Mouse (Mus musculus): ENCODE data around the gene Gm20708. TPM values are rescaled to one million over a fixed set of nuclear protein-coding genes. Genes with fewer than 3 reads are reported as not detected.

Gm20708 gene
- 0.36 and 0.49 TPM in 2 replicates for polyA plus RNA-seq (2015; fragmentation: Nextera tagmentation; extraction: Ambion mirVana)

GRCm38 (mm10) chr11:117809407-117810311 is at the start of gene Gm20708, which contains the start of gene Syngr2:
Gene Gm20708 (plus strand): TSS chr11:117809668.
Gene Syngr2 (plus strand): TSS chr11:117809668.
- peak; percentile 78 for ATAC-seq
- no peaks in the 10 kb centered on the region for H3K9me3 ChIP-seq (replicated peaks)
- H3K4me1 ChIP-seq: peaks cover 18% of the 10 kb centered on the region
- WGBS: under 1% methylated on average over 67 of the region's 75 CpGs
- H3K27me3 ChIP-seq: peaks cover 14% of the 10 kb centered on the region
- peak within 1 kb of the TSS; percentile 74 for H3K9ac ChIP-seq
- H3K4me2 ChIP-seq: peak within 1 kb of the TSS; percentile 99
- H3K36me3 ChIP-seq (ENCODE audit: poor library complexity, severe bottlenecking): peaks cover 29% of the 10 kb centered on the region
- H3K27ac ChIP-seq: peak within 1 kb of the TSS; percentile 44
- peak within 1 kb of the TSS; percentile 67 for H3K4me3 ChIP-seq

- no peak overlapping the region for H3K9ac ChIP-seq
- peak overlapping the region; percentile 31; the same call in 1 of the 2 replicates for H3K27ac ChIP-seq
- peaks cover 97% of the 10 kb centered on the region for H3K36me3 ChIP-seq (ENCODE audit: poor library complexity, severe bottlenecking)
- no peaks in the 10 kb centered on the region for H3K9me3 ChIP-seq (replicated peaks)
- 90% methylated on average over 26 of the region's 26 CpGs for WGBS
- H3K4me3 ChIP-seq: no peak overlapping the region
- no peak overlapping the region for H3K4me2 ChIP-seq
- H3K4me1 ChIP-seq: no peaks in the 10 kb centered on the region
- ATAC-seq: no peak
- H3K27me3 ChIP-seq: no peaks in the 10 kb centered on the region
Measured at GRCm38 (mm10) chr11:117760374-117761119, 48.9 kb upstream of the Gm20708 start.

- no peaks in the 10 kb centered on the region for H3K4me1 ChIP-seq
- no peaks in the 10 kb centered on the region for H3K27me3 ChIP-seq
- no peak for ATAC-seq
- H3K9me3 ChIP-seq (replicated peaks): no peaks in the 10 kb centered on the region
- 90% methylated on average over 13 of the region's 13 CpGs for WGBS
- H3K4me3 ChIP-seq: no peak overlapping the region
- H3K27ac ChIP-seq: no peak overlapping the region
- no peak overlapping the region for H3K4me2 ChIP-seq
- no peak overlapping the region for H3K9ac ChIP-seq
- H3K36me3 ChIP-seq (ENCODE audit: poor library complexity, severe bottlenecking): peaks cover 97% of the 10 kb centered on the region
Measured at GRCm38 (mm10) chr11:117761801-117762200, 47.7 kb upstream of the Gm20708 start.

GRCm38 (mm10) chr11:117762246-117762645 is 47.2 kb upstream of the Gm20708 start:
- no peak overlapping the region for H3K4me2 ChIP-seq
- no peak overlapping the region for H3K27ac ChIP-seq
- no peaks in the 10 kb centered on the region for H3K27me3 ChIP-seq
- WGBS: 92% methylated on average over 12 of the region's 12 CpGs
- H3K4me1 ChIP-seq: no peaks in the 10 kb centered on the region
- no peak overlapping the region for H3K4me3 ChIP-seq
- no peaks in the 10 kb centered on the region for H3K9me3 ChIP-seq (replicated peaks)
- no peak overlapping the region for H3K9ac ChIP-seq
- no peak for ATAC-seq
- peaks cover 94% of the 10 kb centered on the region for H3K36me3 ChIP-seq (ENCODE audit: poor library complexity, severe bottlenecking)

- peaks cover 73% of the 10 kb centered on the region for H3K36me3 ChIP-seq (ENCODE audit: poor library complexity, severe bottlenecking)
- no peak overlapping the region for H3K9ac ChIP-seq
- no peak for ATAC-seq
- H3K4me1 ChIP-seq: peaks cover 5% of the 10 kb centered on the region
- H3K4me2 ChIP-seq: no peak overlapping the region
- H3K4me3 ChIP-seq: no peak overlapping the region
- no peak overlapping the region for H3K27ac ChIP-seq
- no peaks in the 10 kb centered on the region for H3K27me3 ChIP-seq
- H3K9me3 ChIP-seq (replicated peaks): no peaks in the 10 kb centered on the region
- whole genome bisulfite sequencing: 91% methylated on average over 9 of the region's 9 CpGs
Measured at GRCm38 (mm10) chr11:117764319-117764718, 45.1 kb upstream of the Gm20708 start.

GRCm38 (mm10) chr11:117765361-117765760 is 44.1 kb upstream of the Gm20708 start:
- no peaks in the 10 kb centered on the region for H3K9me3 ChIP-seq (replicated peaks)
- H3K4me1 ChIP-seq: peaks cover 15% of the 10 kb centered on the region
- no peak overlapping the region for H3K4me3 ChIP-seq
- no peak overlapping the region for H3K9ac ChIP-seq
- 91% methylated on average over 5 of the region's 5 CpGs for WGBS
- peaks cover 62% of the 10 kb centered on the region for H3K36me3 ChIP-seq (ENCODE audit: poor library complexity, severe bottlenecking)
- no peak overlapping the region for H3K27ac ChIP-seq
- no peak for ATAC-seq
- no peaks in the 10 kb centered on the region for H3K27me3 ChIP-seq
- H3K4me2 ChIP-seq: no peak overlapping the region

GRCm38 (mm10) chr11:117766275-117766674 is 43.2 kb upstream of the Gm20708 start:
- Histone ChIP-seq H3K4me3 (no peak overlapping the region), H3K36me3 (ENCODE audit: poor library complexity, severe bottlenecking) (peaks cover 53% of the 10 kb centered on the region), H3K9me3 (replicated peaks) (no peaks in the 10 kb centered on the region), H3K4me2 (no peak overlapping the region), H3K27me3 (no peaks in the 10 kb centered on the region), H3K9ac (no peak overlapping the region), H3K27ac (no peak overlapping the region; the same call in 1 of the 2 replicates), H3K4me1 (peaks cover 16% of the 10 kb centered on the region)
- ATAC-seq: no peak
- WGBS: 85% methylated on average over 3 of the region's 3 CpGs

- H3K36me3 ChIP-seq (ENCODE audit: poor library complexity, severe bottlenecking): peaks cover 29% of the 10 kb centered on the region
- no peak overlapping the region for H3K4me2 ChIP-seq
- no peak overlapping the region for H3K4me3 ChIP-seq
- no peak for ATAC-seq
- no peaks in the 10 kb centered on the region for H3K27me3 ChIP-seq
- WGBS: 78% methylated on average over 20 of the region's 20 CpGs
- no peaks in the 10 kb centered on the region for H3K9me3 ChIP-seq (replicated peaks)
- H3K9ac ChIP-seq: no peak overlapping the region; the same call in 1 of the 2 replicates
- peak overlapping the region; percentile 28; the same call in 1 of the 2 replicates for H3K27ac ChIP-seq
- peaks cover 16% of the 10 kb centered on the region for H3K4me1 ChIP-seq
Measured at GRCm38 (mm10) chr11:117768725-117769682, 40.5 kb upstream of the Gm20708 start.

- Histone ChIP-seq H3K27ac (peak overlapping the region; percentile 28; the same call in 1 of the 2 replicates), H3K9me3 (replicated peaks) (no peaks in the 10 kb centered on the region), H3K9ac (no peak overlapping the region), H3K36me3 (ENCODE audit: poor library complexity, severe bottlenecking) (peaks cover 23% of the 10 kb centered on the region), H3K27me3 (no peaks in the 10 kb centered on the region), H3K4me2 (no peak overlapping the region), H3K4me1 (peaks cover 16% of the 10 kb centered on the region), H3K4me3 (no peak overlapping the region)
- WGBS: 69% methylated on average over 7 of the region's 7 CpGs
- 0 out of 2 replicates have a peak, but pooled peaks have one; percentile 14 for ATAC-seq
Measured at GRCm38 (mm10) chr11:117769683-117770047, 39.8 kb upstream of the Gm20708 start.

GRCm38 (mm10) chr11:117770407-117770806 is 39.1 kb upstream of the Gm20708 start:
- H3K36me3 ChIP-seq (ENCODE audit: poor library complexity, severe bottlenecking): peaks cover 15% of the 10 kb centered on the region
- no peak overlapping the region for H3K4me2 ChIP-seq
- no peak overlapping the region for H3K4me3 ChIP-seq
- no peaks in the 10 kb centered on the region for H3K27me3 ChIP-seq
- no peak overlapping the region for H3K9ac ChIP-seq
- H3K9me3 ChIP-seq (replicated peaks): no peaks in the 10 kb centered on the region
- H3K27ac ChIP-seq: no peak overlapping the region
- peaks cover 16% of the 10 kb centered on the region for H3K4me1 ChIP-seq
- WGBS: 83% methylated on average over 10 of the region's 10 CpGs
- no peak for ATAC-seq

GRCm38 (mm10) chr11:117772352-117772751 is 37.1 kb upstream of the Gm20708 start:
- Histone ChIP-seq H3K27me3 (no peaks in the 10 kb centered on the region), H3K9me3 (replicated peaks) (no peaks in the 10 kb centered on the region), H3K27ac (no peak overlapping the region), H3K4me3 (no peak overlapping the region), H3K4me2 (no peak overlapping the region), H3K9ac (no peak overlapping the region), H3K36me3 (ENCODE audit: poor library complexity, severe bottlenecking) (no peaks in the 10 kb centered on the region), H3K4me1 (peaks cover 16% of the 10 kb centered on the region)
- 93% methylated on average over 7 of the region's 7 CpGs for WGBS
- ATAC-seq: no peak

Data from forebrain, embryonic 13.5 days (tissue).